Mouse (Mus musculus): ENCODE measurements at regions not wholly inside any gene's neighbourhood (a gene's known extent, or its start where the extent isn't known, plus 50 kb on each side); places are given as distances from the start of the nearest gene placed in this dataset.
A peak's percentile ranks its signal among the peaks of the same experiment; 100 is the strongest.

GRCm38 (mm10) chr3:149476151-149476550 lies 485.8 kb upstream of the Adgrl2 start:
- peaks cover 5% of the 10 kb centered on the region; the same call in 1 of the 2 replicates for H3K4me1 ChIP-seq
- WGBS, result 33% methylated on average over 2 of the region's 2 CpGs
- H3K4me3 ChIP-seq, result no peak overlapping the region
- no peak for ATAC-seq (ENCODE audit: low FRiP score, low read depth)
- no peaks in the 10 kb centered on the region for H3K27me3 ChIP-seq
- no peaks in the 10 kb centered on the region for H3K9me3 ChIP-seq
- no peak overlapping the region for H3K4me2 ChIP-seq (replicated peaks)
- no peaks in the 10 kb centered on the region for H3K36me3 ChIP-seq
- no peak overlapping the region for H3K9ac ChIP-seq
- H3K27ac ChIP-seq, result no peak overlapping the region

GRCm38 (mm10) chr3:149466973-149467372 lies 476.6 kb upstream of the Adgrl2 start:
- WGBS, result 91% methylated on average over 5 of the region's 5 CpGs
- ATAC-seq (ENCODE audit: low FRiP score, low read depth), result no peak
- Histone ChIP-seq H3K4me3 (no peak overlapping the region), H3K4me2 (replicated peaks) (no peak overlapping the region), H3K9me3 (no peaks in the 10 kb centered on the region), H3K27ac (no peak overlapping the region), H3K9ac (no peak overlapping the region), H3K4me1 (no peaks in the 10 kb centered on the region), H3K36me3 (no peaks in the 10 kb centered on the region), H3K27me3 (no peaks in the 10 kb centered on the region)

DNA sequence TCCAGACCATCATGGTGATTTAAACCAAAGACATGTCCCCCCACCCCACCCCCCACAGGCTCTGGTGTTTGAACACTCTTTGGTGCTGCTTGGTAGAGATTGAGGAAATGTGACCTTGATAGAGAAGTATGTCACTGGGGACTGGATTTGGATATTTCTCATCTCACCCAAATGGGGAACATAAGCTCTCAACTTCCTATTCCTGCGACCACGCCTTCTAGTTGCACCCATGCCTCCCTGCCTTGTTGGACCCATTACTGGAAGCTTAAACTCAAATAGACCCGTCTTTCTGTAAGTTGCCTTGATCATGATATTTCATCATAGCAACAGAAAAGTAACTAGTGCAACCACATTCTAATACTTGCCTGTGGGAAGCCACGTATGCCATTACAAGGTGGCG lies 474.2 kb upstream of the Adgrl2 start:
- Histone ChIP-seq H3K27me3 (no peaks in the 10 kb centered on the region), H3K9ac (no peak overlapping the region), H3K4me2 (replicated peaks) (no peak overlapping the region), H3K4me3 (no peak overlapping the region), H3K36me3 (no peaks in the 10 kb centered on the region), H3K4me1 (no peaks in the 10 kb centered on the region), H3K27ac (no peak overlapping the region), H3K9me3 (no peaks in the 10 kb centered on the region)
- WGBS, result 94% methylated on average over 5 of the region's 5 CpGs
- no peak for ATAC-seq (ENCODE audit: low FRiP score, low read depth)

DNA sequence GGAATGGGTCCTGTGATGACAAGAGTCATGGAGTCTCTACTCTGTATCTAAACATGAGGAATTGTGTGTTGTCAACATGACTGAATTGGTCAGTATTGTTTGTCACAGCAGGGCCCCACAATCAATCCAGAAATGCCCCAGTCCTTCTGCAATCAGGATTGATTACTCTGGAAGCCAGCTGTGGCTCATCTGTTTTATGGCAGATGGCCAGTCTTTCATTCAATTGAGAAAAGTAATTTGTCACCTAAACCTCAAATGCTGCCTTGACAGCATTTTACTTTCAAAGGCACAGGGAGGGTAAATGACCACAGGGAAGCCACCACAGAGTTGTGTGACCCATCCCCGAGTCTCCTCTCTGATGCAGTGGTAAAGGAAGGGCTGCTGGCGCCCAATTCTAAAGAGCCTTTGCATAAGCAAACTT lies 471.8 kb upstream of the Adgrl2 start:
- Histone ChIP-seq H3K9ac (no peak overlapping the region), H3K4me3 (no peak overlapping the region), H3K27me3 (no peaks in the 10 kb centered on the region), H3K36me3 (no peaks in the 10 kb centered on the region), H3K4me1 (no peaks in the 10 kb centered on the region), H3K4me2 (replicated peaks) (no peak overlapping the region), H3K9me3 (no peaks in the 10 kb centered on the region), H3K27ac (no peak overlapping the region)
- 16% methylated on average over 2 of the region's 2 CpGs for WGBS
- ATAC-seq (ENCODE audit: low FRiP score, low read depth), result no peak

DNA sequence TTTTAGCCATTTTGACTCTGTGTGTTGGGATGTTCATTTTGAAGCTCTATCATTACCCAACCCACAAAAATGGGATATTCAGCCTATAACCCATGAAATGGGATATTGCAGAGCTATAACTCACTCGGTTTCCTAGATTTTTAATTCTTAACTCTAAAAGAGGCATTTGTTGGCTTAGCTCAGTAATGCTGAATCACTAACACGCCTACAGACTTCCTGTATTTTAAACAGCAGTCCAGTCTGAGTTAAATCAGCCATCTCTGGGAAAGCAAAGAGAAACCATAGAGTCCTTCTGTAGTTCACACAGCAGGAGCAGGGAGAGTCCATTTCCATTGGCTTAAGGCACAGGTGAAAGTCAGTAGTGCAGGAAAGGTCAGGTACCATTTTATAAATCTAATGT lies 471.3 kb upstream of the Adgrl2 start:
- no peaks in the 10 kb centered on the region for H3K36me3 ChIP-seq
- no peak overlapping the region for H3K4me2 ChIP-seq (replicated peaks)
- H3K4me1 ChIP-seq, result no peaks in the 10 kb centered on the region
- H3K9ac ChIP-seq, result no peak overlapping the region
- no peak overlapping the region for H3K27ac ChIP-seq
- H3K27me3 ChIP-seq, result no peaks in the 10 kb centered on the region
- no peak for ATAC-seq (ENCODE audit: low FRiP score, low read depth)
- no peak overlapping the region for H3K4me3 ChIP-seq
- WGBS, result 72% methylated on average over 2 of the region's 2 CpGs
- no peaks in the 10 kb centered on the region for H3K9me3 ChIP-seq

DNA sequence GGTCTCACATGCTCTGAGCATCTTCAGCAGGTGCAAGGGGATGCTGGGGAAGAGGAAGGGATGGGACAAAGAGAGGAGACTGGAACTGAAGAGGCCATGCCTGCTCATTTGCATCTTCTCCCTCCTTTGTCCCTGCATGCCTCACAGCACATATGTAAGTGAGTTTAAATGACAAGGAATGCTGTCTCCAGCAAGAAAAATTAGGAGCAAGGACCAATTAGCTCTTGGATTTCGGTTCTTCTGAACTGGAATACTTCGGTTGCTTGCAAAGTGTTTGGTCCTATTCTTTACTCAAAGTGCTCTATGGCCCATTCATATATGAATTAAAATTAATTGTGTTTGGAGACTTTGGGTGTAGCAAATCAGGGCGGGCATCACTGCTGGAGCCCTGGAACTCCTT lies 459.0 kb upstream of the Adgrl2 start:
- 89% methylated on average over 3 of the region's 3 CpGs for WGBS
- 0 out of 2 replicates have a peak, but pooled peaks cover 8% of the 10 kb centered on the region for H3K4me1 ChIP-seq
- H3K36me3 ChIP-seq, result no peaks in the 10 kb centered on the region
- H3K9ac ChIP-seq, result no peak overlapping the region
- H3K4me2 ChIP-seq (replicated peaks), result no peak overlapping the region
- ATAC-seq (ENCODE audit: low FRiP score, low read depth), result no peak
- H3K4me3 ChIP-seq, result no peak overlapping the region
- H3K27me3 ChIP-seq, result 0 out of 2 replicates have a peak, but pooled peaks cover 8% of the 10 kb centered on the region
- H3K9me3 ChIP-seq, result no peaks in the 10 kb centered on the region
- H3K27ac ChIP-seq, result no peak overlapping the region

DNA sequence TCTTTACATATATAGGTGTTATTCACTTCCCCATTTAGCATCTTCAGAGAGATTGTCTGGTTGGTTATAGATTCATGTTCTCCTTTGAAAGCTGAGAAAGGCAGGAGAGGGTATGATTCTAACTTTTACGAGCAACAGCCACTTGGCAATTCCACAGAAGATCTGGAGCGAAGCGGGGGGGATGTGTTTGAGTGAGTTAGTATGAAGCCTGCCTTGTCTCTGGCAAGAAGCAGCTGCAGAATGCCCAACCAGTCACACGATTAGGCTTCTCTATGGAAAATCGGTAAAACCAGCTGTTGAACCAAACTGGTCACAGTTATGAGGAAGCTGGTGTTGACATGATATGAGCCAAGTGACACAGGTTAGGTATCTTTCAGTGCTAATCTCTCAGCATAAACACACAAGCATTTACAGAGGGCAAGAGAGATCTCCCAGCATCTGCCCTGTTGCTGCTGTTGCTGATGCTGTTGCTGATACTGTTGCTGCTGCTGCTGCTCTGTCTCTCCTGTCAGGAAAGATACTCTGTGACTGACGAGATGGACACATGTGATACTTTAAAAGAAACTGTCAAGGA lies 455.7 kb upstream of the Adgrl2 start:
- Histone ChIP-seq H3K9ac (no peak overlapping the region), H3K27me3 (0 out of 2 replicates have a peak, but pooled peaks cover 10% of the 10 kb centered on the region), H3K9me3 (no peaks in the 10 kb centered on the region), H3K36me3 (no peaks in the 10 kb centered on the region), H3K4me1 (peaks cover 24% of the 10 kb centered on the region), H3K4me2 (replicated peaks) (no peak overlapping the region), H3K4me3 (no peak overlapping the region), H3K27ac (no peak overlapping the region)
- ATAC-seq (ENCODE audit: low FRiP score, low read depth), result no peak; the same call in 1 of the 2 replicates
- 43% methylated on average over 6 of the region's 6 CpGs for WGBS

DNA sequence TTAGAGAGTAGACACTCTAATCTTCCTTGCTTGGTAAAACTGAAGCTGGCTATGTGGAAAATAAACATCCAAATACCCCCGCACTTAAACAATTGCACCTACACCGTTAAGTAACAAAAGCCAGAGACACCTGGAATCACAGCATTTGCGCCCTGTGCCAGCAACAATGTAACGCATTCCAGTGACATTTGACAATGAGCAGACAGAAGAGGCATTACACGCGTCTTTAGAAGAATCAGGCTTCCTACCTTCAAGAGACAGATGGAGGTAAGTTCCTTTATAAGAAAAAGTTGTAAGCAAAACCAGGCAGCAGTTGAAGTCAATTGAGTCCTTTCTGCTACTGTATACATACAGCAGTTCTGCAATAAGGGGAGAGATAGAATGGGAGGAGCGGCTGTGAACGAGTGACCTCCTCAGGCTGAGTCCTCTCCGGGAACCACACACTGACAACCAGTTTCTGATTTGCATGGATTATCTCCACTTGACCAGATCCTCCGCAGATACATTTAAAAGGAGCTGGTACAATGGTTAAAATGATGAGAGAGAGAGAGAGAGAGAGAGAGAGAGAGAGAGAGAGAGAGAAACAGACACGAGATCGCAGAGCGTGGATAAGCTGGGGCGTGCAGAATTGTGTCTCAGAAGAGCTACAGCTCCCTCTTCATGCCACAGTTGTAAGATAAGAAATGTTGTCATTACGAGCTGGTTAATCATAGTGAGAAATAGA lies 454.7 kb upstream of the Adgrl2 start:
- H3K9ac ChIP-seq, result no peak overlapping the region
- H3K36me3 ChIP-seq, result no peaks in the 10 kb centered on the region
- ATAC-seq (ENCODE audit: low FRiP score, low read depth), result peak; percentile 51; the same call in 1 of the 2 replicates
- WGBS, result 6% methylated on average over 15 of the region's 15 CpGs
- no peaks in the 10 kb centered on the region for H3K9me3 ChIP-seq
- H3K4me2 ChIP-seq (replicated peaks), result peak overlapping the region; percentile 57
- H3K27me3 ChIP-seq, result 0 out of 2 replicates have a peak, but pooled peaks cover 10% of the 10 kb centered on the region
- no peak overlapping the region for H3K27ac ChIP-seq
- peaks cover 24% of the 10 kb centered on the region for H3K4me1 ChIP-seq
- peak overlapping the region; percentile 33 for H3K4me3 ChIP-seq

DNA sequence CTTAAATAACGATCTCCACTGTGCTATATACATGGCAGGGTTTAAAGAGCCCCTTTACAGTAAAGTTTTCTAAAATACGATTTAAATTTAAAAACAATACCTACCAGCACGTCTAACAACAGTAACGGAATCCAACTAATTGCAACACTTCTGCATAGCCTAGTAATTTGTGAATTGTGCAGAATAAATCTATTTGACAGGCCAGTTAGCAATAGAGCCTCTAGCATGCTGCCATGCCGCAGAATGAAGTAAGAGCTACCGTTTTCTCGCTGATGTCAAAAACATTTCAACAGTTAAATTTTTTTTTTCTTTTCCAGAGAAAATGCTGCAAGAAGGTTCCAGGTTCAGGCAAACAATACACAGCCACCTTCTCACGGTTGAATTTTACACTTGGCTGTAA lies 454.0 kb upstream of the Adgrl2 start:
- Histone ChIP-seq H3K36me3 (no peaks in the 10 kb centered on the region), H3K4me3 (no peak overlapping the region), H3K9me3 (no peaks in the 10 kb centered on the region), H3K27me3 (0 out of 2 replicates have a peak, but pooled peaks cover 10% of the 10 kb centered on the region), H3K9ac (no peak overlapping the region), H3K4me2 (replicated peaks) (0 out of 2 replicates have a peak overlapping the region, but pooled peaks have one; percentile 57), H3K27ac (no peak overlapping the region), H3K4me1 (peaks cover 24% of the 10 kb centered on the region)
- 30% methylated on average over 8 of the region's 8 CpGs for WGBS
- no peak for ATAC-seq (ENCODE audit: low FRiP score, low read depth)

DNA sequence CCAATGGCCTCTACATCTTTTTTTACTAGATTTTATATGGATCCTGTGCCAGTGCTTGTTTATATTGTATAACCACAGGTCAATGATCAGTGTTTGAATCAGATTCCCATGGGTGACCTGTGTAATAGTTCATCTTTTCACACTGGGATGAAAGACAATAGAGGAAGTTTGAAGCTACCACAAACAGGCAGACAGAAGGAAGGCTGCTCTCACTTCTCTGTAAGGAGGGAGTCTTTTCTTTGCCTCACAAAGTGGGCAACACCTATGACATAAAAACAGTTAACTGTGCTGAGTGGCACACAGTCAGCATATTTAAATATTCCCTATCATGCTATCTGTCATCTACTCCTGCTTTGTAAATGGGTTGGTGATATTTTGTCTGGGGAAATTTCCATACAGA lies 450.9 kb upstream of the Adgrl2 start:
- Histone ChIP-seq H3K9ac (no peak overlapping the region), H3K9me3 (no peaks in the 10 kb centered on the region), H3K36me3 (no peaks in the 10 kb centered on the region), H3K27me3 (0 out of 2 replicates have a peak, but pooled peaks cover 13% of the 10 kb centered on the region), H3K4me2 (replicated peaks) (no peak overlapping the region), H3K27ac (no peak overlapping the region), H3K4me1 (peaks cover 24% of the 10 kb centered on the region), H3K4me3 (no peak overlapping the region)
- no peak for ATAC-seq (ENCODE audit: low FRiP score, low read depth)

GRCm38 (mm10) chr3:149437763-149438162 lies 447.4 kb upstream of the Adgrl2 start:
- 81% methylated on average over 8 of the region's 8 CpGs for WGBS
- no peak for ATAC-seq (ENCODE audit: low FRiP score, low read depth)
- H3K9ac ChIP-seq, result no peak overlapping the region
- no peak overlapping the region for H3K4me3 ChIP-seq
- no peaks in the 10 kb centered on the region for H3K9me3 ChIP-seq
- H3K27me3 ChIP-seq, result 0 out of 2 replicates have a peak, but pooled peaks cover 3% of the 10 kb centered on the region
- H3K4me2 ChIP-seq (replicated peaks), result no peak overlapping the region
- H3K27ac ChIP-seq, result no peak overlapping the region
- H3K4me1 ChIP-seq, result peaks cover 6% of the 10 kb centered on the region
- H3K36me3 ChIP-seq, result no peaks in the 10 kb centered on the region

- 83% methylated on average over 6 of the region's 6 CpGs for WGBS
- H3K4me1 ChIP-seq, result no peaks in the 10 kb centered on the region
- H3K36me3 ChIP-seq, result no peaks in the 10 kb centered on the region
- no peaks in the 10 kb centered on the region for H3K9me3 ChIP-seq
- H3K4me3 ChIP-seq, result no peak overlapping the region
- 0 out of 2 replicates have a peak, but pooled peaks cover 3% of the 10 kb centered on the region for H3K27me3 ChIP-seq
- no peak for ATAC-seq (ENCODE audit: low FRiP score, low read depth)
- no peak overlapping the region for H3K4me2 ChIP-seq (replicated peaks)
- no peak overlapping the region for H3K27ac ChIP-seq
- no peak overlapping the region for H3K9ac ChIP-seq
Observed at GRCm38 (mm10) chr3:149436944-149437343, 446.6 kb upstream of the Adgrl2 start.

Measured in limb, embryonic 13.5 days (tissue).